Mouse (Mus musculus) brown adipose tissue, adult 24 weeks (tissue): ENCODE data around the gene Ebp. TPM values are rescaled to one million over a fixed set of nuclear protein-coding genes. Genes with fewer than 3 reads are reported as not detected.

Experiments
- H3K27ac ChIP-seq: fragments of 200-500 bp; replicated peaks from 2 replicates; pipeline ENCODE4 v1.5.1; 2012; ENCODE audit warnings: low read depth, mild to moderate bottlenecking, low read length
- H3K4me1 ChIP-seq: fragments of 200-500 bp; 2 replicates; pipeline ENCODE4 v1.6.1; 2012; ENCODE audit warnings: low read length, mixed read lengths; ENCODE audit not compliant: control insufficient read depth, insufficient read depth, insufficient read length
- H3K4me3 ChIP-seq: fragments of 200-500 bp; 2 replicates; pipeline ENCODE4 v1.5.1; 2012; ENCODE audit warnings: low read depth, mild to moderate bottlenecking, low read length, moderate library complexity; ENCODE audit not compliant: insufficient read depth
- polyA plus RNA-seq: library from polyadenylated mRNA; stranded (reverse); fragments of >200 nt; gene quantifications from 2 replicates; pipeline ENCODE4 v1.2.4, GENCODE M21; 2012; ENCODE audit not compliant: missing spikeins, insufficient read depth, insufficient read length

Ebp gene
- 36.2 and 45.9 TPM in 2 replicates for polyA plus RNA-seq

DNA sequence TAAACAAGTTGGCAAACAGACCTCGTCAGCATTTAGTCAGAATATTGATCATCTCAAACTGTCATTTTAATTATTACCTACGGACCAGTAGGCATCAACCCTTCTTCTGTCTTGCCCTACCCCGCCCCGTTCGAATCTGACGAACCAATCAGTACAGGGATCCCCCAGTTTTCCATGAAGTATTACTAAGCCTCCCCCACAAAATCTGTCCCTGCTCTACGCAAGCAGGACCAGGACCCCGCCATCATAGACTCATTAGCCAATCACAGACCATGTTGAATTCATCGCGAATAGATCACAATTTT, at the start of gene Ebp:
Ebp (minus strand) TSS at position 94 of the 305 bp plus-strand sequence.
- Histone ChIP-seq H3K4me3 (peak within 1 kb of the TSS; percentile 89), H3K27ac (peak within 1 kb of the TSS; percentile 46; the same call in 1 of the 2 replicates), H3K4me1 (no peaks in the 10 kb centered on the region)

DNA sequence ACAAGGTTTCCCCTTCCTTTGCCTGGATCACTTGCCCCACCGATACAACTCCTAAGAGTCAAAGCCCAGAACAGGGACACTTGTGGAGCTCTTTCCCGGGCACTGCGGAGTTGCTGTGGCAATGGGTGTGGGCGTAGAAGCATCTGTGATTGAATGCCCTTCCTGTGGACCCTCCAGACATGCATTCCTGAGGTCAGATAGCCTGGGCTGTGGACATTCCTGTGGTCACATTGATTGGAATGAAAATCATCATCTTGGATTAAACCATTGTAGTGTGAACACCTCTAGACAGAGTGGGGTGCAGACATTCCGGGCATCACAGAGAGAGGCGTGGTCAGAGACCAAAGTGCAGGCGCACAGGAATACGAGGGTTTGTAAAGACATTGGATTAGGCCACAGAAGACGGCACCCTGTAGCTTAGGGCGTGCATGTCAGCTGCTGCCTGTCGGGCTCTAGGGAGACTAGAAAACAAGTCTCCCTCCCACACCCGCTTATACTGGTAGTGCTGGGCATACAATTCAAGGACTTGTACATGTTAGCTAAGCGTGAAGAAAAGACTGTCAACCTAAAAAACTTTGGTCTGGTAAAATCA, 45.6 kb upstream of the Ebp start:
- no peaks in the 10 kb centered on the region for H3K4me1 ChIP-seq
- H3K27ac ChIP-seq: no peak overlapping the region
- H3K4me3 ChIP-seq: no peak overlapping the region

DNA sequence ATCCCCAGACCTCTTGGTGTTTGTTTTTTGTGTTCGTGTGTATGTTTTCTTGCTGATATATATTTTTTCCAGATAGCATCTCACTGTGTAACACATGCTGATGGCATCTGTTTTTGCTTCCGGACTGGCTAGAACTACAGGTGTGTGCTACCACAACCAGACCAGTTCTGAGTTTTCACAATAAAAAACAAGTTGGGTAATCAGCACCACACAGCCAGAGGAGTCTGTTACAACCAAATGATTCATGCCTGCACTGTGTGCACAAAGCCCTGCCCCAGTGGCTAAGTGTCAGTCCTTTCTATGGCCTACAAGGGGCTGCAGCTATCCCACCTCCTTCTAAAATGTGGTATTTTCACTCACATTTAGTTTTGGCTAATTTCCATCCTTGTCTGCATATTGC, 43.4 kb upstream of the Ebp start:
- no peaks in the 10 kb centered on the region for H3K4me1 ChIP-seq
- no peak overlapping the region for H3K27ac ChIP-seq
- H3K4me3 ChIP-seq: no peak overlapping the region

DNA sequence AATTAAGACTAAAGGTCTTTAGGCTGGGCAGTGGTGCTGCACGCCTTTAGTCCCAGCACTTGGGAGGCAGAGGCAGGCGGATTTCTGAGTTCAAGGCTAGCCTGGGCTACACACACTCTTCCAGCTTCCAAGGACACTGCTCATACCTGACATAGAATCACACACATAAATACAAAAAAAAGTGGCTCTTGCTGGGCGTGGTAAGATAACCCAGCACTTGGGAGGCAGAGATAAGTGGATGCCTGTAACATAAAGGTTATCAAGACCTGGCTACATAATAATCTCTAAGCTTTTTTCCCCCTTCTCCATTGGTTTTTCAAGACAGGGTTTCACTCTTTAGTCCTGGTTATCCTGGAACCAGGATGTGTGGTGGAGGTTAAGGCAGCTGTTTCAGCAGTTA, 40.3 kb upstream of the Ebp start:
- Histone ChIP-seq H3K27ac (no peak overlapping the region), H3K4me3 (no peak overlapping the region), H3K4me1 (no peaks in the 10 kb centered on the region)

DNA sequence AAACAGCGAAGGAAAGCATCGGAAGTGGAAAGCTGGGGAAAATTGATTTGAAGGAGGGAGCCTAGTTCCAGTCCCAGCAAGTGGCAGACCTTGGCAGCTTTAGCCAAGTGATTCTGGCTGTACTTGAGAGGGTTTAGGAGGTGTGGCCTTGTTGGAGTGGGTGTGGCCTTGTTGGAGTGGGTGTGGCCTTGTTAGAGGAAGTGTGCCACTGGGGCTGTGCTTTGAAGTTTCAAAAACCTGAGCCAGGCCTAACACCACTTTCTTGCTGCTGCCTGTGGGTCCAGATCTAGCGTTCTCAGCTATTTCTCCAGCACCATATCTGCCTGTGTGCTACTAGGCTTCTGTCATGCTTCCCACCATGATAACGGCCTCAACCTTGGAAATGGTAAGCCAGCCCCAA, 37.0 kb upstream of the Ebp start:
- Histone ChIP-seq H3K4me3 (no peak overlapping the region), H3K4me1 (no peaks in the 10 kb centered on the region), H3K27ac (no peak overlapping the region)

DNA sequence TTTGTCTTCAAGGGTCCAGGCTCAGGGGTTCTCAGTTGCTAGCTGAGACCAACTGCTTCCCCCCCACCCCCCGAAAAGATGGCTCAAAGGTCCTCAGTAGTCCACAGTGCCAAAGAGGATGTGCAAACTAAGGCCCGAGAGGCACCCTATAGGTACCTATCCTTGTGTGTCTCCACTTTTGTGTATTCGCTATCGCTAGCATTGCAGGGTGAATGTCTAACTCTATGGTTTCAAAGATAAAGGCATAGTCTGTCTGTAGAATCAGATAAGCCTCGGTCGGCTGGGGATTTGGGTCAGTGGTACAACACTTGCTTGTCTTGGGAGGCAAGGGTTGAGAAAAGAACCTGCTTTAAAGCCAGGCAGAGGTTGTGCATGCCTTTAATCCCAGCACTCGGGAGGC, 30.2 kb upstream of the Ebp start:
- Histone ChIP-seq H3K27ac (no peak overlapping the region), H3K4me1 (no peaks in the 10 kb centered on the region), H3K4me3 (no peak overlapping the region)

DNA sequence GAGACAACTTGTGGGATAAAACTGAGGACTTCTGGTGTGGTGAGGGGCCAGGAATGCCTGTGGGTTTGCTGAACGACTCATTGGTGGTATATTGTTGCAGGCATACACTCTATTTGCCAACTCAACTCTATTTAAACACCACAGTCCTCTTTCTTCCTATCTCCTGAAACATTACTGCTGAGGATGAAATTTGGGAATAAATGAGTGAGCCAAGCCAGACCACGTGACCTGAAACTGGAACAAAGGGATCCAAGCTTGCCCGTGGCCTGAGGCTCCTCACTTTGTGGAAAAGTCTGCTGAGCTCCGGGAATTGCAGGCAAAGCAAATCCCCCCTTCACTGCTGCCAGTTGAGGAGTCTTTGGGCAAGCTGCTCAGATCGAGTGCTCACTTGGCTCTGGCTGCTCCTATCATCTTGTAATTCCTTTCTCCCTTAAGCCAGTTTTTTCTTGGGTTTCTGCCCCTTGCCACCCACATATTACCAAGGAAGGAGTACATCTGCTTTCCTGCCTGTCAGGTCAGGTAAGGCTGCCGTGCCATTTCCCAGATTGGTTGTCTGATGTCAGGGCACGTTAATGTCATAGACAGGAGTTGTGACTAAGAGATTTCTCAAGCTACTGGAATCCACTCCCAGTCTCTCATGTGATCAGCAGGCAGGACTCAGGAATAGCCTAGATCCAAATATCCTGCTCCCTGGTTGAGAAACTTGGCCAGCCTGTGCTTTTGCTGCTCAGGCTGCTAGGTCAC, 29.5 kb upstream of the Ebp start:
- Histone ChIP-seq H3K4me1 (no peaks in the 10 kb centered on the region), H3K4me3 (peak overlapping the region; percentile 34), H3K27ac (peak overlapping the region; percentile 97)

DNA sequence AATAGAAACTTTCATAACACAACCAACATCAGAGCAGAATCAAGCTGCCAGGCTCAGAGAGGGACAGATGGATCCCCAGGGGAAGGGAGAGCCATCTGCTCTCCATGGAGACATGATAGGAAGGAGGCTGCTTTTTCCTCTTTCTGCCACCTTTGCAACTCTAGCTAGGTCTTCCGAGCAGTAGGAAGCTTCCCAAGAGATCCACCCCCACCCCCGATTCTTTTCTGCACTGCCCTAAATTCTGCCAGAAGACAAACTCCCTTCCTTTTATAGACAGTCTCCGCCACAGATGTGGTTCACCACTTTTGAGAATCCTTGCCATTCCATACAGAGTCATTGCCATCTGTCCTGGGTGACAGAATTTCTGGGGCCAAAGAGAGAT, 29.0 kb upstream of the Ebp start:
- Histone ChIP-seq H3K4me3 (no peak overlapping the region), H3K27ac (0 out of 2 replicates have a peak overlapping the region, but pooled peaks have one; percentile 24), H3K4me1 (no peaks in the 10 kb centered on the region)

DNA sequence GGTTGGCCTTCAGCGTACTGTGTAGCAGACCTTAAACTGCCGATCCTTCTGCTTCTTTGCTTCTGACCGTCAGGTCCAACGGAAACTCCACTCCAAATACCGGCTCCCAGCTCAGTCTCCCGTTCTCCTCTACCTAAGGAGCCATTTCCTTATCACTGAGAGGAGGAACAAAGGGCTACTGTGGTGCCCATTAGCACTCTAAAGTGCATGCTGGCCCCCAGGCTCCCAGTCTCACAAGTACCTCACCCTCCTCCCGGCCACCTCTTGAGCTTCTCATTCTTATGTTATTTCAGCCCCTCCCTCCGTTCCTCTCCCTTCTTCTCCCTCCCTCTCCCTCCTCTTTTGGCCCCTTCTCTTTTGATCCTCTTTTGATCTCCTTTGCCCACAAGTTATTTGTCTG, 26.3 kb upstream of the Ebp start:
- Histone ChIP-seq H3K4me3 (no peak overlapping the region), H3K27ac (no peak overlapping the region), H3K4me1 (no peaks in the 10 kb centered on the region)

DNA sequence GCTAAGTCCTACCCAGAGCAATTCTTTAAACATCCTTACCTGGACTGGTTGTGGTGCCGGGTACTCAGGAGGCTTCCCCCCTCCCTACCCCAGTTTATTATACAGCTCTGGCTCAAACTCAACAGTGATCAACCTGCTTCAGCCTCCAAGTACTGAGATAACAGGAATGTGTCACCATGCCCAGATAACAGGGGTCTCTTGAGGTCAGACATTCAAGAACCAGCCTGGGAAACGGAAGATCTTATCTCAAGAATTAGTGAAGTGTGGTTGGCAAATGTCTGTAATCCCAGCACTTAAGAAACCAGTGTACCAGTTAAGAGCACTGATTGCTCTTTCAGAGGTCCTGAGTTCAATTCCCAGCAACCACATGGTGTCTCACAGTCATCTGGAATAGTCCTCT, 24.8 kb upstream of the Ebp start:
- H3K4me1 ChIP-seq: no peaks in the 10 kb centered on the region
- no peak overlapping the region for H3K4me3 ChIP-seq
- H3K27ac ChIP-seq: no peak overlapping the region

DNA sequence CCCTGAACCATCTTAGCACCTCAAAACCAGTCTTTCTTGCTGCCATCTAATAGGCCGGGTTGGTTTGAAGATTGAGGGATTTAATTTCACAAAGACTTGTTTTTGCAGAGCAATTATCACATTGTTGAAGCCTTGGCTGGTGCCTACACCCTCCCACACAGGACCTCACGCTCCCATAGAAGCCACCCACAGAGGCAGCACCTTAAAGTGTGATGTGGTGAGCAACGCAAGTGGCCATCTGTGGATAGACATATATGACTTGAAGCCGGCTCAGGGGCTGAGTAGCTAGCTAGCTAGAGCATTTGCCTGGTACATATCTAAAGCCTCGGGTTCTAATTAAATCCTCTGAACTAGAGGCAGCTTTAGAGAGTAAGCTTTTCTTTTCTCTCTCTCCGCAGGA, 24.1 kb upstream of the Ebp start:
- no peaks in the 10 kb centered on the region for H3K4me1 ChIP-seq
- H3K4me3 ChIP-seq: no peak overlapping the region
- no peak overlapping the region for H3K27ac ChIP-seq

DNA sequence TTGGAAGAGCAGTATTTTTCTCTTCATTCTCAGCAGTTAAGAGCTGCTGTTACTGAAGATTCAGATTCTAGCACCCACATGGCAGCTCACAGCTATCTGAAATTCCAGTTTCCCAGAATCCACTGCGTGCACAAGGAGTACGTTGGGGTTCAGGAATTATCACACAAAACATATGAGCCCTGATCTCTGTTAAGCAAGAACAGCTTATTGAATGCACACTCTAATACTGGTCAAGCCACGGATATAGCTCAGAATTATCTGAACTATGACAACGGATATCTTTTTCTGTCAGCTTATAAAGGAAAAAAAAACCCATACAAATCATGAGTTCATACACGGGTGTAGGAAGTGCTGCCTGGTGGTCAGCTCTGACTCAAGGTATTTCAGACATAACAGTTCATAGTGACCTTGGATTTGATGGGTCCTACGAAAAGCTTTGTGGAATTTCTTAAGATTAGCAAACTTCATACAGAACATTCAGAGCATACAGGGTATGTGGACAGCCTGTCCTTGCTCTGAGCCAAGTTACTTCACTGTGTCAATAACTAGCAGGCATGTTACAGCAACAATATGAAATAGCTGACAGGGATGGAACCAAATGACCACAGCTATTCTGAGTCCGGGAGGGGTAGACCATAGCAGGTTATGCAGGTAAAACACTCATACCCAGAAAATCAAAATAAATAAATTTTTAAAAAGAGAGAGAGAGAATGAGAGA, 18.3 kb upstream of the Ebp start:
- no peak overlapping the region for H3K27ac ChIP-seq
- no peaks in the 10 kb centered on the region for H3K4me1 ChIP-seq
- no peak overlapping the region for H3K4me3 ChIP-seq

DNA sequence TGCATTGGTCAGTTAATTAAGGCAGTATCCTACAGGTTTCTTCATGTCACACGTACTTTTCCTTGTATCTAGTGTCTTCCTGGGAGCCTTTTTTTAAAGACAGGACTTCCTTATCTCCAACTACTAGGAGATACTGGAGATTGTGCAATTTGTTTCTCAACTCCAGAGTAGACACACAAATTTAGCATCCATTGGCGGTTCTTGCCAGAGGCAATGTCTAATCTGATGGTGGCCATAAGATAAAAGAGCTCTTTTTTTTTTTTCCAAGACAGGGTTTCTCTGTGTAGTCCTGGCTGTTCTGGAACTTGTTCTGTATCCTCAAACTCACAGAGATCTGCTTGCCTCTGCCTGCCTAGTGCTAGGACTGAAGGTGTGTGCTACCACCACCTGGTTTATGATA, 16.4 kb upstream of the Ebp start:
- H3K4me3 ChIP-seq: no peak overlapping the region
- 0 out of 2 replicates have a peak, but pooled peaks cover 2% of the 10 kb centered on the region for H3K4me1 ChIP-seq
- no peak overlapping the region for H3K27ac ChIP-seq

DNA sequence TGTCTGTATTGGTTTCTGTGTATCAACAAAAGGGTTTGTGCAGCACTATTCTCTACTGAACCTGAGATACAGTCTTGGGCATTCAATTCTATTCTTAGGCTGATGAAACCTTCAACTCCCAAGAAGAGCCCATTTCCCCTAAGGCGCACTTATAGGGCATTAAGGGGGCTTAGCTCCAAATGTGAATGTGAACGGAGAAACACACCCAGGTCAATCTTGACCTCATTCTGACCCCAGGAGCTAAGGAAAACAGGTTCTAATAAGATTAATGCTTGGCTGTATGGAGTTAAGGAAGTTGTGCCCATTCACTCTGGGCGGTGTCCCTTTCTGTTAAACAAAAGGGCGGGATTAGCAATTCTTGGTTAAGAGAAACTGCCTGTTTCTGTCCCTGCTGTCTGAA, 13.9 kb upstream of the Ebp start:
- Histone ChIP-seq H3K27ac (no peak overlapping the region), H3K4me1 (0 out of 2 replicates have a peak, but pooled peaks cover 2% of the 10 kb centered on the region), H3K4me3 (no peak overlapping the region; the same call in 1 of the 2 replicates)

DNA sequence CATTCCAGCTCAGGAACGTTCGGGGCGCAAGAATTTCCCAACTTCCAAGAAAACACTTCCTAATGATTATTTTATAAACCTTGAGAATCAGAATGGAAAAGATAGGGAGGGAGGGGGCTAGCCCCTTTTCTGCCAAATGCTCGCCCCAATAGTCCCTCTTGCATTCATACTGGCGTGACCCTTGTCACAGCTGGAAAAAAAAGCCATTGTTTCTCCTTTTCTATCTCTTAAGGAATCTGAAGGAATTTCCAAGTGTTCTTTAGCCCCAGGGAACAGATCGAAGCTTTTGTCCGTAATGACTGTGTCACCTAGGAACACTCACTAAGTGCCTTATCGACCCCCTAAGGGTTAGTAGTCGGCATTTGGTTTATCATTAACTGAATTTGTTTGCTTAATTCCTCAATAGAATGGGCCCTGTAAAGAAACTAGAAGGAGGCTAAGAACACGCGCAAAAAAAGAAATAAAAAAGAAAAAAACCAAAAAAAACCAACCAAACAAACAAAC, 13.4 kb upstream of the Ebp start:
- Histone ChIP-seq H3K4me1 (0 out of 2 replicates have a peak, but pooled peaks cover 2% of the 10 kb centered on the region), H3K27ac (no peak overlapping the region), H3K4me3 (peak overlapping the region; percentile 95)
